Mouse (Mus musculus) embryonic facial prominence, embryonic 12.5 days (tissue): ENCODE data around the gene Eci1. TPM values are rescaled to one million over a fixed set of nuclear protein-coding genes. Genes with fewer than 3 reads are reported as not detected.
"Not testable (repeated sequence)": the region's sequence is repeated elsewhere in the genome, so short reads cannot be mapped to it uniquely, and the experiment has no call there.

ENCODE experiments used
- ATAC-seq: fragments of 200-750 bp; cut with Nextera tagmentation; 2 replicates; pipeline ENCODE4 v1.8.0; 2017; ENCODE audit not compliant: insufficient number of reproducible peaks, insufficient read depth, low FRiP score, low TSS enrichment
- H3K27ac ChIP-seq: fragments of 300-500 bp; sonication (generic); 2 replicates; pipeline ENCODE4 v1.5.1; 2016; ENCODE audit warnings: mild to moderate bottlenecking
- H3K27me3 ChIP-seq: fragments of 300-500 bp; sonication (generic); 2 replicates; pipeline ENCODE4 v1.6.1; 2016; ENCODE audit warnings: mild to moderate bottlenecking, moderate library complexity
- H3K36me3 ChIP-seq: fragments of 300-500 bp; sonication (generic); 2 replicates; pipeline ENCODE4 v1.6.1; 2016; ENCODE audit warnings: mild to moderate bottlenecking
- H3K4me1 ChIP-seq: fragments of 300-500 bp; sonication (generic); 2 replicates; pipeline ENCODE4 v1.6.1; 2016
- H3K4me2 ChIP-seq: fragments of 300-500 bp; sonication (generic); replicated peaks from 2 replicates; pipeline ENCODE4 v1.6.1; 2016; ENCODE audit warnings: mild to moderate bottlenecking, moderate library complexity
- H3K4me3 ChIP-seq: fragments of 300-500 bp; sonication (generic); 2 replicates; pipeline ENCODE4 v1.5.1; 2016; ENCODE audit warnings: mild to moderate bottlenecking
- H3K9ac ChIP-seq: fragments of 300-500 bp; sonication (generic); 2 replicates; pipeline ENCODE4 v1.6.1; 2016; ENCODE audit warnings: mild to moderate bottlenecking, moderate library complexity
- H3K9me3 ChIP-seq: fragments of 300-500 bp; sonication (generic); 2 replicates; pipeline ENCODE4 v1.6.1; 2016; ENCODE audit warnings: mild to moderate bottlenecking, moderate library complexity
- WGBS: fragments of 180-500 bp; shearing (Covaris S2); methylation state at CpG from one replicate; pipeline ENCODE4 v1.1.7; 2016; 5-methylcytosine and 5-hydroxymethylcytosine counted together
- polyA plus RNA-seq: library from polyadenylated mRNA; unstranded; fragments of >200 nt; fragmentation: Nextera tagmentation; extraction: Ambion mirVana; gene quantifications from 2 replicates; pipeline ENCODE4 v1.2.1, GENCODE M21; 2016

Eci1 gene
- polyA plus RNA-seq, 1 experiment from 2014 or later: 82.3 TPM

DNA sequence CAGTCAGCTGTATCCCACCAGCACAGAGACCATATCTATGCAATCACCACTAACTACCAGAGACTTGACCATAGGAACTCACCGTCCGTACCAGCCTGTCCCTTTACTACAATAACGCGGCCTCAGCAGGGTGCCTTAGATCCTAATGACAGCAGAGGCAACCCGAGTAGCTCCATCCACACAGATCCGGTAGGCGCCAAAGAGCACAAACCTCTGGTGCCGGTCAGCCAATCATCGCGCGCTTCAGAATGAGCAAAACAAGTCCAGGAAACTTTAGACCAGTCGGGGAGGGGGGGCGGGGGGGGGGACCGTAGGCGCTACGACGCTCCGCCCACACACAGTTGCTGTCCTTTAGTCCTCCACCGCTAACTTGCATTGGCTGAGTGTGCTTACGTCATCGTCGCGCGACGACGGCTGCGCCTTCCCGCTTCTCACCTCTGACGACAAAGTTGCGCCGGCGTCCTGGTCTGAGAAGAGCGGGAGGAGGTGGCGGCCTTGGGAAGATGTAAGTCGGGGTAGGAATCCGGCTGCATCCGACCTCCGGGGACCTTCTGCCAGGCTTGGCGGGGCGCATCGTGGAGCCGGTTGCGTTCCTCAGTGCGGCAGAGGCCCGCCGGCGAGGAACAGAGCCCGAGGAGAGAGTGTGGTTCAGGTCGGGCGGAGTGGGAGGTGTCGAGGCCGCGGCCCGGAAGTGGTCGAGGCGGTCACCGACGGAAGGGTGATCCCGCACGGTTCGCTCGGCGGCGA, 12.0 kb upstream of the Eci1 start, which contains the start of gene Rnps1:
Gene Rnps1 (plus strand): TSS at position 336 of the 747 bp plus-strand sequence.
- WGBS: under 1% methylated on average over 63 of the region's 64 CpGs
- peak within 1 kb of the TSS; percentile 85 for H3K9ac ChIP-seq
- peaks cover 35% of the 10 kb centered on the region for H3K36me3 ChIP-seq
- H3K9me3 ChIP-seq: no peaks in the 10 kb centered on the region
- H3K27me3 ChIP-seq: no peaks in the 10 kb centered on the region
- H3K4me3 ChIP-seq: peak within 1 kb of the TSS; percentile 83
- peak; percentile 94 for ATAC-seq
- peak within 1 kb of the TSS; percentile 92 for H3K4me2 ChIP-seq
- peak within 1 kb of the TSS; percentile 87 for H3K27ac ChIP-seq
- H3K4me1 ChIP-seq: peaks cover 29% of the 10 kb centered on the region

DNA sequence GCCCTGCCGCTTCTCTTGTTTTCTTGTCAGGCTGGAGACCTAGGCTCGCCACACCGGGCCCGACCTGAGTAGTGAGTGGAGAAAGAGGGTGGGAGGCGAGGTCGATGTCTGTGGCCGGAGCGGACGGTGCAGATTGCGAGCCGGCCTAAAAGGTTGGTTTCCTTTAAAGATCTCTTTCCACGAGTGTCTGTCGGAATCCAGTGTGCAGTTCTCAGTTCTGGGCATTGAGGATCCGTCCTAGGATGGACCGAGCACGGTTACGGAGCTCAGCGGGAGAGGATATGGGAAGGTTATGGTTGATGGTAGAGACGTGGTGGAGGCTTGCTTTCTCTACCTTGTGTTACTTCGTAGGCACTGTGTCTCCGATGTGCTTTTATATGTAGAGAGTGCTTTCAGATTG, 11.4 kb upstream of the Eci1 start:
- peaks cover 29% of the 10 kb centered on the region for H3K4me1 ChIP-seq
- peak overlapping the region; percentile 85 for H3K9ac ChIP-seq
- H3K4me3 ChIP-seq: peak overlapping the region; percentile 83
- H3K9me3 ChIP-seq: no peaks in the 10 kb centered on the region
- H3K36me3 ChIP-seq: peaks cover 35% of the 10 kb centered on the region
- H3K4me2 ChIP-seq: peak overlapping the region; percentile 92
- H3K27ac ChIP-seq: peak overlapping the region; percentile 87
- under 1% methylated on average over 21 of the region's 21 CpGs for WGBS
- ATAC-seq: no peak
- H3K27me3 ChIP-seq: no peaks in the 10 kb centered on the region

DNA sequence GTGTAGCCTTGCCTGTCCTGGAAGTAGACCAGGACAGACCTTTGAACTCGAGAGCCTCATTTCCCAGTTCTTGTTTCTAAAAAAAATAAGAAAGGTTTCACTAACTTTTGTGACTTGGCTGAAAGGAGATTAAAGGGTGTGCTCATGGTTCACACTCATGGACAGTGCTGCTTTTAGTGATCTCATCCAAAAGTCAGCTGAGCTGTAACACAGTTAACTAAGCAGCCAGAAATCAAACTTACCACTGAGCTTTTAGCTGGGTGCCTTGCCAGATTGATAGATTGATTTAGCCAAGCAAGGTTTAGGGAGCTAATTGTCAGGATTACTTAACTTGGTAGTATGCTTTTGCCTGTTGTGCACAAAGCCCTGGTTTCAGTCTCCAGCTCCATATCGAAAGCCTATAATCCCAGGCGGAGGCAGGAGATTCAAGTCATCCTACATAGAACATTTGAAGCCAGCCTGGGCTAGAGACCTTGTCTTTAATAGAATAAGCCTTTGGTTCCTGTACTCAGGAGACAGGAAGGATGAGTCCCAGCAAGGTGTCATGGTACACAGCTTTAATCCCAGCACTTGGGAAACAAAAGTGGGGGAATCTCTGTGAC, 10.3 kb upstream of the Eci1 start:
- Histone ChIP-seq H3K4me1 (peaks cover 29% of the 10 kb centered on the region), H3K36me3 (peaks cover 38% of the 10 kb centered on the region), H3K27ac (no peak overlapping the region), H3K9me3 (no peaks in the 10 kb centered on the region), H3K27me3 (no peaks in the 10 kb centered on the region), H3K4me3 (peak overlapping the region; percentile 83), H3K4me2 (peak overlapping the region; percentile 92), H3K9ac (peak overlapping the region; percentile 85; the same call in 1 of the 2 replicates)
- no peak for ATAC-seq
- 87% methylated on average over 3 of the region's 3 CpGs for WGBS

DNA sequence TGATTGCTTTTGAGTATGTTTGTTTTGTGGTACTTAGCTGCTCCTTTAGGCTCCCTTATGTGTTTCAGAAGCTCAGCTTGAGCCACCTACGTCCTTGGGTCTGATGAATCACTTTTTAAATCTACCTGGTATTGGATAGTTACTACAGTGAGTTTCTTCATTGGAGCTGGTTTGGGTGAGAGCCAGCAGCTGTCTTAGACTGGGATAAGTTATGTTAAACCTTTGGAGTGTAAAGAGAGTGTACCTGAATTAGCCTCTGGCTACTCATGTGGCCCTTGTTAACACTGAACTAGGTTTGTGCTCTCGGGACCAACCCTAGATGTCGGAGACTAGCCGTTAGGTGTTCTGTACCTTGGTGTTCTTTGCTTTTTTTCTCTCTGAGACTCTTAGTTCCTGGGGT, 3.3 kb upstream of the Eci1 start:
- Histone ChIP-seq H3K27ac (no peak overlapping the region), H3K9ac (no peak overlapping the region), H3K4me2 (no peak overlapping the region), H3K36me3 (peaks cover 68% of the 10 kb centered on the region), H3K27me3 (no peaks in the 10 kb centered on the region), H3K4me3 (no peak overlapping the region), H3K9me3 (no peaks in the 10 kb centered on the region), H3K4me1 (peaks cover 6% of the 10 kb centered on the region; the same call in 1 of the 2 replicates)
- WGBS: 94% methylated on average over 4 of the region's 4 CpGs
- no peak for ATAC-seq

DNA sequence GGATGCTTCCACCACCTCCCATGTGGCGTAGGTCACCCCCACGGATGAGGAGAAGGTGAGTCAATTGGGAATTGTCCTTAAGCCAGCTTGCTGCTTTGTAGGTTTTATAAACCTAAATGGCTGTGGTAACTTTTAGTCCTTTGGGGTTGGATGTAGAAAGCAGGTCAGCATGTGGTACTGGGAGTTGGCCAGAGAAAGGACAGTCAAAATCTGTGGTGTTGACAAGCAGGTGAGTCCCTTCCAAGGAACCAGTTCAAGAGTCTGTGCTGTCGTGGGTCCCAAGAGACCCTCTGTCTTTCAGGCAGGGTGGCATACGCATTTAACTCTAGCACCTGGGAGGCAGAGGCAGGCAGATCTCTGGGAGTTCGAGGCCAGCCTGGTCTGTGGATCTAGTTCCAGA, 2.0 kb upstream of the Eci1 start:
- H3K27ac ChIP-seq: no peak overlapping the region
- peaks cover 6% of the 10 kb centered on the region for H3K4me1 ChIP-seq
- no peaks in the 10 kb centered on the region for H3K9me3 ChIP-seq
- H3K9ac ChIP-seq: no peak overlapping the region
- H3K4me2 ChIP-seq: no peak overlapping the region
- peaks cover 55% of the 10 kb centered on the region for H3K36me3 ChIP-seq
- H3K4me3 ChIP-seq: no peak overlapping the region
- no peaks in the 10 kb centered on the region for H3K27me3 ChIP-seq
- WGBS: 92% methylated on average over 5 of the region's 5 CpGs
- ATAC-seq: no peak

DNA sequence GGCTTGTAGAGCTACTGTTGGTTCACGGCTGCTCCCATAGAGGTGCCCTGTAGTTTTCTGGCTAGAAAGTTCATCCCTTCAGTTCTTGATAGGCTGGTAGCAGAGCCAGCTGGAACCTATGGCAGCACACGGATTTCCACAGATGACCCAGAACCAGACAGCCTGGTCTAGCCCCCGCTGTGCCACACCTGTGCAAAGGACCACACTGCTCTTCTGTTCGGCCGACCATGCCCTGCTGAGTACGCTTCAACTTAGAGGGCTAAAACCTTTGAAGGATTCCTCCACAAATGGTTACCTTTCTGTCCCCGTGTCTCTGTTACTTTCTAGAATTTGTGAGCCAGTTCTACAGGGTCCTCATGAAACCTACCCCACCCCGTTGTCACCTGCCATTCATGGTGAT, 1.1 kb upstream of the Eci1 start:
- 91% methylated on average over 6 of the region's 8 CpGs for WGBS
- H3K4me2 ChIP-seq, ATAC-seq, H3K4me1 ChIP-seq, H3K9ac ChIP-seq, H3K4me3 ChIP-seq, H3K27me3 ChIP-seq, H3K9me3 ChIP-seq, H3K27ac ChIP-seq: not testable (repeated sequence)
- H3K36me3 ChIP-seq: peaks cover 47% of the 10 kb centered on the region

DNA sequence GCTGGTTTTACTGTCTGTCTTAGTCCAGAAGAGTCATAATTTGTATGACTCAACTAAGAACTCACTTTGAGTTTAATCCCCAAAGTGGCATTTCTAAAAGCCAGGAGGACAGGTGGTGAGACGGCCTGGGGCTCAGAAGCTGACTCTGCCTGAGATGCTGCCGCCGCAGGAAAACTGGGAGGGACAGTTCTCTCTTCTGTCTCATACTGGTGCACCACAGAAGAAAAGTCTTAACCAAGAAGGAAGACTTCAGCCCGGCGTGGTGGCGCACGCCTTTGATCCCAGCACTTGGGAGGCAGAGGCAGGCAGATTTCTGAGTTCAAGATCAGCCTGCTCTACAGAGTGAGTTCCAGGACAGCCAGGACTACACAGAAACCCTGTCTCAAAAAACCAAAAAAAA, 536 bp upstream of the Eci1 start:
- Histone ChIP-seq H3K4me3 (no peak overlapping the region), H3K36me3 (peaks cover 41% of the 10 kb centered on the region), H3K27ac (0 out of 2 replicates have a peak overlapping the region, but pooled peaks have one; percentile 23), H3K9ac (no peak overlapping the region), H3K27me3 (no peaks in the 10 kb centered on the region), H3K9me3 (no peaks in the 10 kb centered on the region), H3K4me1 (peaks cover 6% of the 10 kb centered on the region), H3K4me2 (no peak overlapping the region)
- ATAC-seq: no peak
- WGBS: 88% methylated on average over 7 of the region's 7 CpGs

DNA sequence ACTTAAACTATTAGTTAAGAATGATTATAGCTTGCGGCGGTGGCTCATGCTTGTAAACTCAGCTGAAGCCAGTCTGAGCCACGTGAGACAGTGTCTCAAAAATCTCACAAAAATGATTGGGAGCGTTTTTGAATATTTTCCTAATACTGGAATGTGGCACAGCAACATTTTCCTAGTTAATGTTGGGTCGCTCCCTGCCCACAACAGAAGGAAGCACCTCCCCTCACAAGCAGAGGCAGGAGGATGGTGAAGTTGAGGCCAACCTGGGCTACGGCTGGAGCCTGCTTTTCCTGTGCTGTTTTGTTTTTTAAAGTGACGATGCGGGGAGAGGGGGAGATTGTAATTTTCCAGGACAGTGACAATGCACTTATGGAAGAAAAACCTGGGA, 723 bp downstream of the Eci1 start:
- Histone ChIP-seq H3K9ac (peak overlapping the region; percentile 89), H3K27ac (peak overlapping the region; percentile 97), H3K4me3 (peak overlapping the region; percentile 70), H3K27me3 (no peaks in the 10 kb centered on the region), H3K4me1 (peaks cover 6% of the 10 kb centered on the region), H3K4me2 (peak overlapping the region; percentile 52), H3K36me3 (peaks cover 28% of the 10 kb centered on the region), H3K9me3 (no peaks in the 10 kb centered on the region)
- ATAC-seq: no peak
- WGBS: 6% methylated on average over 8 of the region's 8 CpGs

DNA sequence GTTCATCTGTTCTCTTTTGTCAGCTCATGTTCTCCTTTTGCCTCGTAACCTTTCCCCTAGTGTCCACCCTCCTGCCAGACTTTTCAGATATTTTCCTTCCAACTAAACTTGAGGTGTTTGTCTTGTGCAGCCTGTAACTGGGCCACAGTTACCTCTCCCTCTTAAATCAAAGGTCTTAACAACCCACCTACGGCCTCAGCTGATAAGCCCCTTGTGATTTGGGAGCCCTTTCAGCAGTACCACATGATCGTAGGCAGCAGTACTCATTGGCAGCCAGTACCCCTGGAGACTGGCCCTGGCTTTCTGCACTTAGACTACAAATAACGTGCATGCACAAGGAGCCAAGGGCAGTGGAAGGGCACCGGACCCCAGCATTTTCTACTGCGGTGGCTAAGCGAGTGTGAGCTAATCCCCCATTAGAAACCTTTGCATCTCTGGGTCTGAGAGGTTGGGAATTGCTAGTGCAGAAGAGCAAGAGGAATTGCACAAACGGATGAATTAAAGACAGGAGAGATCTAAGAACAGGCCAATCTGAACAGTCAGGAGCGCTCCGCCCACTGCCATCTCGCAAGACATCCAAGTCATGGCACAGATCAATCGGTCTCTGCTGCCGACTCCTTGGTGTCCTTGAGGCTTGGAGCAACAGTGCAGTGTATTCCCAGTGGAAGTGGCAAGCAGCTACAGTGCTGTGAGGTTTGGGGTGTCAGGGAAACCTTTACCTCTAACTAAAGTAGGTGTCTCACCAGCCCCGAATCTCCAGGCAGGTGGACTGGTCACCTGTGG, 3.0 kb downstream of the Eci1 start:
- peaks cover 6% of the 10 kb centered on the region for H3K4me1 ChIP-seq
- H3K36me3 ChIP-seq: peaks cover 12% of the 10 kb centered on the region
- no peak overlapping the region for H3K27ac ChIP-seq
- 88% methylated on average over 14 of the region's 14 CpGs for WGBS
- H3K4me2 ChIP-seq: no peak overlapping the region
- H3K4me3 ChIP-seq: no peak overlapping the region
- ATAC-seq: no peak
- no peaks in the 10 kb centered on the region for H3K9me3 ChIP-seq
- no peak overlapping the region for H3K9ac ChIP-seq
- no peaks in the 10 kb centered on the region for H3K27me3 ChIP-seq

DNA sequence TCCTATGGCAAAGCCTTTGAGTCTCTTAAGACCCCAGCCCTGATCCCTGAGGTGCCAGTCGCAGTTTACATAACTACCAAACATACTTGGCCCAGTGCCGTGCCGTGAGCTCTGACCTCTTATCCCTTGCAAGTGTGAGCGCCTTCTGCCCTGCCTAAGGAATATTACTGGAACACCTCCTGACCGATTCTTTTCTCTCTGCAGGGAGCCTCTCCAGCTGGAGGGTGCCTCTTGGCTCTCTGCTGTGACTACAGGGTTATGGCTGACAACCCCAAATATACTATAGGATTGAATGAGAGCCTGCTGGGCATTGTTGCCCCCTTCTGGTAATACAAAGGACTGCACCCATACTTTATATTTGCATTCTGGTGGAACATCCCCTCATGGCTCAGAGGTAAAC, 10.6 kb downstream of the Eci1 start:
- H3K27me3 ChIP-seq: no peaks in the 10 kb centered on the region
- WGBS: 77% methylated on average over 5 of the region's 5 CpGs
- no peak overlapping the region for H3K27ac ChIP-seq
- no peak overlapping the region for H3K4me2 ChIP-seq
- H3K36me3 ChIP-seq: peaks cover 49% of the 10 kb centered on the region
- no peaks in the 10 kb centered on the region for H3K4me1 ChIP-seq
- no peak overlapping the region for H3K9ac ChIP-seq
- H3K4me3 ChIP-seq: no peak overlapping the region
- ATAC-seq: no peak
- no peaks in the 10 kb centered on the region for H3K9me3 ChIP-seq

DNA sequence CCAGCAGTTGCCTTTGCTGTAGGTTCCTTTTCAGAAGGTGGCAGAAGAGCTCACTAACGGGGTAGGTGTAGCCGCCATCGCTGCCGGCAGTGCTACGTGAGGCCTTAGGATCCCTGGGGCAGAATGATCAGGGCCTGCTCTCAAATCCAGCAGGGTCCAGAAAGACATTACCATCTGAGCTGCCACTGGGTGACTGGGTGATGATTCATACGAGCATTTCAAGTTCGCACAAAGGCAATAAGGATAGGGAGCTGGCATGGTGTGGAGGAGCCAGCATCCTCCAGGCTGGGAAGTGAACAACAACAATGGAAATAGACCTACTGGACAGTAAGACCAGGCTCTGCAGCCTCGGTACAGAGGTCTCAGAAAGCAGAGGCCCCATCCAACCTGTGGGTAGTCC, 13.9 kb downstream of the Eci1 start:
- no peak overlapping the region for H3K4me3 ChIP-seq
- WGBS: 88% methylated on average over 8 of the region's 8 CpGs
- H3K27ac ChIP-seq: no peak overlapping the region
- H3K4me2 ChIP-seq: no peak overlapping the region
- peaks cover 78% of the 10 kb centered on the region for H3K36me3 ChIP-seq
- no peaks in the 10 kb centered on the region for H3K4me1 ChIP-seq
- no peak for ATAC-seq
- H3K9ac ChIP-seq: no peak overlapping the region
- H3K9me3 ChIP-seq: no peaks in the 10 kb centered on the region
- no peaks in the 10 kb centered on the region for H3K27me3 ChIP-seq
